Mouse (Mus musculus) limb, embryonic 11.5 days (tissue): Measurements from ENCODE around the gene Eif4e2. TPM values are rescaled to one million over a fixed set of nuclear protein-coding genes. Genes with fewer than 3 reads are reported as not detected.
A peak's percentile ranks its signal among the peaks of the same experiment; 100 is the strongest.

Experiments used
- ATAC-seq: fragments of 200-750 bp; cut with Nextera tagmentation; 2 replicates; pipeline ENCODE4 v1.8.0; 2017; ENCODE audit warnings: low read depth; ENCODE audit not compliant: insufficient number of reproducible peaks, low FRiP score, low TSS enrichment
- DNase-seq: peaks from one replicate; pipeline ENCODE4 v3.0.0-alpha.2; 2015; ENCODE audit warnings: low spot score
- H3K27ac ChIP-seq: fragments of 300-500 bp; sonication (generic); replicated peaks from 2 replicates; pipeline ENCODE4 v1.5.1; 2014; ENCODE audit warnings: low read depth, mild to moderate bottlenecking, low read length
- H3K27me3 ChIP-seq: fragments of 300-500 bp; sonication (generic); 2 replicates; pipeline ENCODE4 v1.6.1; 2014; ENCODE audit warnings: mild to moderate bottlenecking, low read length, mixed read lengths; ENCODE audit not compliant: control insufficient read depth, insufficient read depth
- H3K36me3 ChIP-seq: fragments of 300-500 bp; sonication (generic); 2 replicates; pipeline ENCODE4 v1.6.1; 2014; ENCODE audit warnings: mild to moderate bottlenecking, low read length, moderate library complexity, mixed read lengths; ENCODE audit not compliant: control insufficient read depth, insufficient read depth
- H3K4me1 ChIP-seq: fragments of 300-500 bp; sonication (generic); 2 replicates; pipeline ENCODE4 v1.6.1; 2014; ENCODE audit warnings: low read length, mixed read lengths; ENCODE audit not compliant: control insufficient read depth, insufficient read depth
- H3K4me2 ChIP-seq: fragments of 300-500 bp; sonication (generic); 2 replicates; pipeline ENCODE4 v1.6.1; 2014; ENCODE audit warnings: low read depth, mild to moderate bottlenecking, moderate library complexity; ENCODE audit not compliant: severe bottlenecking
- H3K4me3 ChIP-seq: fragments of 300-500 bp; sonication (generic); 2 replicates; pipeline ENCODE4 v1.5.1; 2014; ENCODE audit warnings: low read depth, low read length
- H3K9ac ChIP-seq: fragments of 300-500 bp; sonication (generic); 2 replicates; pipeline ENCODE4 v1.6.1; 2014; ENCODE audit warnings: mild to moderate bottlenecking, low read length
- H3K9me3 ChIP-seq: fragments of 300-500 bp; sonication (generic); 2 replicates; pipeline ENCODE4 v1.6.1; 2016; ENCODE audit warnings: low read length; ENCODE audit not compliant: control insufficient read depth
- WGBS: fragments of 180-500 bp; shearing (Covaris S2); extraction: QIAGEN DNeasy Blood & Tissue Kit; methylation state at CpG from one replicate; pipeline ENCODE4 v1.1.7; 2014; 5-methylcytosine and 5-hydroxymethylcytosine counted together
- polyA plus RNA-seq: library from polyadenylated mRNA; unstranded; fragments of >200 nt; fragmentation: Nextera tagmentation; extraction: Ambion mirVana; gene quantifications from 2 replicates; pipeline ENCODE4 v1.2.1, GENCODE M21; 2014

Eif4e2 gene
- 140 and 157 TPM in 2 replicates for polyA plus RNA-seq

- Histone ChIP-seq H3K9ac (peak within 1 kb of the TSS; percentile 98), H3K4me1 (peaks cover 6% of the 10 kb centered on the region; the same call in 1 of the 2 replicates), H3K9me3 (no peaks in the 10 kb centered on the region), H3K36me3 (no peaks in the 10 kb centered on the region), H3K27me3 (no peaks in the 10 kb centered on the region; the same call in 1 of the 2 replicates), H3K4me3 (peak within 1 kb of the TSS; percentile 77), H3K4me2 (peak within 1 kb of the TSS; percentile 45), H3K27ac (peak within 1 kb of the TSS; percentile 98)
- under 1% methylated on average over 95 of the region's 99 CpGs for WGBS
- ATAC-seq (peak; percentile 94), DNase-seq (peak; percentile 96)
Measured at GRCm38 (mm10) chr1:87213735-87214704, at the start of gene Eif4e2. Gene Eif4e2, plus strand, starts transcription at chr1:87213914.

GRCm38 (mm10) chr1:87164164-87164795, 49.4 kb upstream of the Eif4e2 start:
- no peak overlapping the region for H3K4me3 ChIP-seq
- no peak overlapping the region for H3K4me2 ChIP-seq
- H3K27ac ChIP-seq, result no peak overlapping the region
- no peaks in the 10 kb centered on the region for H3K9me3 ChIP-seq
- no peak overlapping the region for H3K9ac ChIP-seq
- DNase-seq, result no peak
- H3K27me3 ChIP-seq, result peaks cover 13% of the 10 kb centered on the region
- no peaks in the 10 kb centered on the region for H3K36me3 ChIP-seq
- H3K4me1 ChIP-seq, result 0 out of 2 replicates have a peak, but pooled peaks cover 3% of the 10 kb centered on the region
- ATAC-seq, result no peak
- 21% methylated on average over 11 of the region's 11 CpGs for WGBS

GRCm38 (mm10) chr1:87164796-87165184, 48.9 kb upstream of the Eif4e2 start:
- ATAC-seq (no peak), DNase-seq (no peak)
- no peak overlapping the region for H3K4me3 ChIP-seq
- no peak overlapping the region for H3K9ac ChIP-seq
- no peaks in the 10 kb centered on the region for H3K9me3 ChIP-seq
- WGBS, result 41% methylated on average over 9 of the region's 9 CpGs
- no peaks in the 10 kb centered on the region for H3K36me3 ChIP-seq
- peaks cover 13% of the 10 kb centered on the region for H3K27me3 ChIP-seq
- H3K4me1 ChIP-seq, result peaks cover 3% of the 10 kb centered on the region; the same call in 1 of the 2 replicates
- H3K27ac ChIP-seq, result no peak overlapping the region
- H3K4me2 ChIP-seq, result no peak overlapping the region

GRCm38 (mm10) chr1:87170458-87170857, 43.3 kb upstream of the Eif4e2 start:
- WGBS, result 7% methylated on average over 18 of the region's 19 CpGs
- Histone ChIP-seq H3K4me1 (peaks cover 3% of the 10 kb centered on the region; the same call in 1 of the 2 replicates), H3K4me3 (no peak overlapping the region), H3K27ac (no peak overlapping the region), H3K27me3 (peaks cover 9% of the 10 kb centered on the region), H3K9ac (no peak overlapping the region), H3K36me3 (no peaks in the 10 kb centered on the region), H3K4me2 (peak overlapping the region; percentile 10; the same call in 1 of the 2 replicates), H3K9me3 (no peaks in the 10 kb centered on the region)
- DNase-seq (no peak), ATAC-seq (no peak; the same call in 1 of the 2 replicates)

GRCm38 (mm10) chr1:87171312-87171711, 42.4 kb upstream of the Eif4e2 start:
- H3K4me2 ChIP-seq, result no peak overlapping the region
- DNase-seq (no peak), ATAC-seq (no peak)
- no peak overlapping the region for H3K4me3 ChIP-seq
- peaks cover 9% of the 10 kb centered on the region for H3K27me3 ChIP-seq
- no peaks in the 10 kb centered on the region for H3K36me3 ChIP-seq
- H3K9me3 ChIP-seq, result no peaks in the 10 kb centered on the region
- WGBS, result 76% methylated on average over 1 of the region's 1 CpGs
- H3K4me1 ChIP-seq, result peaks cover 3% of the 10 kb centered on the region; the same call in 1 of the 2 replicates
- H3K27ac ChIP-seq, result no peak overlapping the region
- H3K9ac ChIP-seq, result no peak overlapping the region

GRCm38 (mm10) chr1:87172316-87172715, 41.4 kb upstream of the Eif4e2 start:
- Histone ChIP-seq H3K27ac (no peak overlapping the region), H3K4me1 (peaks cover 3% of the 10 kb centered on the region; the same call in 1 of the 2 replicates), H3K9me3 (no peaks in the 10 kb centered on the region), H3K4me2 (no peak overlapping the region), H3K9ac (no peak overlapping the region), H3K4me3 (no peak overlapping the region), H3K36me3 (no peaks in the 10 kb centered on the region), H3K27me3 (peaks cover 9% of the 10 kb centered on the region)
- ATAC-seq (no peak), DNase-seq (no peak)
- WGBS, result 26% methylated on average over 9 of the region's 9 CpGs

GRCm38 (mm10) chr1:87174006-87174955, 39.4 kb upstream of the Eif4e2 start:
- Histone ChIP-seq H3K27me3 (peaks cover 9% of the 10 kb centered on the region), H3K4me1 (peaks cover 3% of the 10 kb centered on the region; the same call in 1 of the 2 replicates), H3K27ac (no peak overlapping the region), H3K4me3 (no peak overlapping the region), H3K36me3 (no peaks in the 10 kb centered on the region), H3K9ac (no peak overlapping the region), H3K9me3 (no peaks in the 10 kb centered on the region), H3K4me2 (no peak overlapping the region)
- 23% methylated on average over 28 of the region's 28 CpGs for WGBS
- DNase-seq, result peak; percentile 83
- ATAC-seq, result 0 out of 2 replicates have a peak, but pooled peaks have one; percentile 31
